Mouse (Mus musculus): ENCODE results near the gene Gm12166.
A peak's percentile ranks its signal among the peaks of the same experiment; 100 is the strongest.
"Not testable (repeated sequence)": the region's sequence is repeated elsewhere in the genome, so short reads cannot be mapped to it uniquely, and the experiment has no call there.

The Gm12166 gene

GRCm38 (mm10) chr11:46054911-46055895 lies 3.1 kb upstream of the Gm12166 start:
- DNase-seq (ENCODE audit: low spot score in 2 of 2): no peak

GRCm38 (mm10) chr11:46054311-46054710 lies 2.2 kb upstream of the Gm12166 start:
- DNase-seq (ENCODE audit: low spot score in 2 of 2): no peak

- not testable (repeated sequence) for DNase-seq (ENCODE audit: low spot score in 2 of 2)
These were observed 1.3 kb upstream of the Gm12166 start for GRCm38 (mm10) chr11:46053457-46053856.

GRCm38 (mm10) chr11:46047264-46047663 lies 4.9 kb downstream of the Gm12166 start:
- no peak for DNase-seq (ENCODE audit: low spot score in 2 of 2)

- no peak for DNase-seq (ENCODE audit: low spot score in 2 of 2)
These were observed 7.3 kb downstream of the Gm12166 start for GRCm38 (mm10) chr11:46044781-46045180.

GRCm38 (mm10) chr11:46041607-46042267 lies 10.4 kb downstream of the Gm12166 start:
- DNase-seq (ENCODE audit: low spot score in 2 of 2): no peak

- DNase-seq (ENCODE audit: low spot score in 2 of 2): no peak
These were observed 11.1 kb downstream of the Gm12166 start for GRCm38 (mm10) chr11:46040841-46041556.

GRCm38 (mm10) chr11:46039335-46039734 lies 12.8 kb downstream of the Gm12166 start:
- DNase-seq (ENCODE audit: low spot score in 2 of 2): no peak

- DNase-seq (ENCODE audit: low spot score in 2 of 2): no peak
These were observed 13.2 kb downstream of the Gm12166 start for GRCm38 (mm10) chr11:46038901-46039300.

GRCm38 (mm10) chr11:46036374-46036773 lies 15.7 kb downstream of the Gm12166 start:
- no peak for DNase-seq (ENCODE audit: low spot score in 2 of 2)

GRCm38 (mm10) chr11:46032956-46033355 lies 19.2 kb downstream of the Gm12166 start:
- DNase-seq (ENCODE audit: low spot score in 2 of 2): no peak

- DNase-seq (ENCODE audit: low spot score in 2 of 2): no peak
These were observed 20.7 kb downstream of the Gm12166 start for GRCm38 (mm10) chr11:46031470-46031869.

GRCm38 (mm10) chr11:46030026-46030425 lies 22.1 kb downstream of the Gm12166 start:
- no peak for DNase-seq (ENCODE audit: low spot score in 2 of 2)

- no peak for DNase-seq (ENCODE audit: low spot score in 2 of 2)
These were observed 22.6 kb downstream of the Gm12166 start for GRCm38 (mm10) chr11:46029485-46029884.

- no peak for DNase-seq (ENCODE audit: low spot score in 2 of 2)
These were observed 23.9 kb downstream of the Gm12166 start for GRCm38 (mm10) chr11:46027952-46028814.

GRCm38 (mm10) chr11:46025962-46026392 lies 26.1 kb downstream of the Gm12166 start:
- DNase-seq (ENCODE audit: low spot score in 2 of 2): no peak

- no peak for DNase-seq (ENCODE audit: low spot score in 2 of 2)
These were observed 29.1 kb downstream of the Gm12166 start for GRCm38 (mm10) chr11:46022983-46023382.

GRCm38 (mm10) chr11:46021850-46022249 lies 30.3 kb downstream of the Gm12166 start:
- DNase-seq (ENCODE audit: low spot score in 2 of 2): no peak

- no peak for DNase-seq (ENCODE audit: low spot score in 2 of 2)
These were observed 31.9 kb downstream of the Gm12166 start for GRCm38 (mm10) chr11:46020246-46020645.

- peak; percentile 31 to 69 for DNase-seq (ENCODE audit: low spot score in 2 of 2)
These were observed 36.1 kb downstream of the Gm12166 start for GRCm38 (mm10) chr11:46016061-46016460.
